Mouse (Mus musculus) forebrain, embryonic 16.5 days (tissue): Measurements from ENCODE around the gene Prickle4. TPM values are rescaled to one million over a fixed set of nuclear protein-coding genes. Genes with fewer than 3 reads are reported as not detected.
"Not testable (repeated sequence)": the region's sequence is repeated elsewhere in the genome, so short reads cannot be mapped to it uniquely, and the experiment has no call there.

ENCODE experiments used
- ATAC-seq: fragments of 200-750 bp; cut with Nextera tagmentation; 2 replicates; pipeline ENCODE4 v1.8.0; 2017; ENCODE audit warnings: mild to moderate bottlenecking, moderate library complexity
- H3K27ac ChIP-seq: fragments of 300-500 bp; sonication (generic); 2 replicates; pipeline ENCODE4 v1.5.1; 2014; ENCODE audit warnings: low read length, control low read depth
- H3K27me3 ChIP-seq: fragments of 300-500 bp; sonication (generic); replicated peaks from 2 replicates; pipeline ENCODE4 v1.6.1; 2014; ENCODE audit warnings: low read length; ENCODE audit not compliant: control insufficient read depth, insufficient read depth
- H3K36me3 ChIP-seq: fragments of 300-500 bp; sonication (generic); 2 replicates; pipeline ENCODE4 v1.6.1; 2014; ENCODE audit not compliant: control insufficient read depth, insufficient read depth
- H3K4me1 ChIP-seq: fragments of 300-500 bp; sonication (generic); replicated peaks from 2 replicates; pipeline ENCODE4 v1.6.1; 2014; ENCODE audit warnings: low read length; ENCODE audit not compliant: control insufficient read depth, insufficient read depth
- H3K4me2 ChIP-seq: fragments of 300-500 bp; sonication (generic); 2 replicates; pipeline ENCODE4 v1.6.1; 2014; ENCODE audit warnings: mild to moderate bottlenecking, low read length, control low read depth
- H3K4me3 ChIP-seq: fragments of 300-500 bp; sonication (generic); replicated peaks from 2 replicates; pipeline ENCODE4 v1.5.1; 2014; ENCODE audit warnings: mild to moderate bottlenecking, low read length, control low read depth
- H3K9ac ChIP-seq: fragments of 300-500 bp; sonication (generic); replicated peaks from 2 replicates; pipeline ENCODE4 v1.6.1; 2014; ENCODE audit warnings: low read depth, low read length, control low read depth
- H3K9me3 ChIP-seq: fragments of 300-500 bp; sonication (generic); 2 replicates; pipeline ENCODE4 v1.6.1; 2016; ENCODE audit warnings: low read length; ENCODE audit not compliant: control insufficient read depth
- WGBS: fragments of 180-500 bp; shearing (Covaris S2); extraction: QIAGEN DNeasy Blood & Tissue Kit; methylation state at CpG from one replicate; pipeline ENCODE4 v1.1.7; 2014; 5-methylcytosine and 5-hydroxymethylcytosine counted together
- polyA plus RNA-seq: library from polyadenylated mRNA; unstranded; fragments of >200 nt; fragmentation: Nextera tagmentation; extraction: Ambion mirVana; gene quantifications from 2 replicates; pipeline ENCODE4 v1.2.1, GENCODE M21; 2015

The Prickle4 gene
- polyA plus RNA-seq, 1 experiment from 2014 or later, result 0.54 TPM

- H3K9me3 ChIP-seq, result no peaks in the 10 kb centered on the region
- WGBS, result 90% methylated on average over 3 of the region's 3 CpGs
- H3K36me3 ChIP-seq, result no peaks in the 10 kb centered on the region
Measured at GRCm38 (mm10) chr17:47658741-47659243, 35.7 kb downstream of the Prickle4 start.

GRCm38 (mm10) chr17:47657901-47658300 lies 36.6 kb downstream of the Prickle4 start:
- WGBS, result 85% methylated on average over 4 of the region's 4 CpGs
- ATAC-seq, result no peak
- Histone ChIP-seq H3K27ac (no peak overlapping the region), H3K36me3 (no peaks in the 10 kb centered on the region), H3K9ac (no peak overlapping the region), H3K4me3 (no peak overlapping the region), H3K4me1 (no peaks in the 10 kb centered on the region), H3K27me3 (no peaks in the 10 kb centered on the region), H3K9me3 (no peaks in the 10 kb centered on the region), H3K4me2 (no peak overlapping the region)

More at GRCm38 (mm10) chr17:47658741-47659243, 35.7 kb downstream of the Prickle4 start:
- no peak overlapping the region for H3K4me3 ChIP-seq
- H3K9ac ChIP-seq, result no peak overlapping the region
- ATAC-seq, result no peak
- H3K4me1 ChIP-seq, result no peaks in the 10 kb centered on the region
- no peak overlapping the region for H3K27ac ChIP-seq
- H3K4me2 ChIP-seq, result no peak overlapping the region
- H3K27me3 ChIP-seq, result no peaks in the 10 kb centered on the region

GRCm38 (mm10) chr17:47655697-47656096 lies 38.8 kb downstream of the Prickle4 start:
- no peak for ATAC-seq
- H3K4me1 ChIP-seq, result no peaks in the 10 kb centered on the region
- no peaks in the 10 kb centered on the region for H3K9me3 ChIP-seq
- H3K4me2 ChIP-seq, result no peak overlapping the region
- no peaks in the 10 kb centered on the region for H3K36me3 ChIP-seq
- H3K4me3 ChIP-seq, result no peak overlapping the region
- H3K27me3 ChIP-seq, result no peaks in the 10 kb centered on the region
- 84% methylated on average over 5 of the region's 5 CpGs for WGBS
- H3K27ac ChIP-seq, result no peak overlapping the region
- no peak overlapping the region for H3K9ac ChIP-seq

- not testable (repeated sequence) for H3K4me3 ChIP-seq, ATAC-seq, H3K4me2 ChIP-seq, H3K4me1 ChIP-seq, H3K9ac ChIP-seq, H3K36me3 ChIP-seq, H3K9me3 ChIP-seq, H3K27ac ChIP-seq, H3K27me3 ChIP-seq
- WGBS, result 91% methylated on average over 8 of the region's 8 CpGs
Measured at GRCm38 (mm10) chr17:47654346-47654745, 40.2 kb downstream of the Prickle4 start.

GRCm38 (mm10) chr17:47651953-47652352 lies 42.6 kb downstream of the Prickle4 start:
- Histone ChIP-seq H3K9ac (no peak overlapping the region), H3K9me3 (no peaks in the 10 kb centered on the region), H3K4me3 (no peak overlapping the region), H3K4me1 (no peaks in the 10 kb centered on the region), H3K36me3 (peaks cover 6% of the 10 kb centered on the region), H3K27me3 (no peaks in the 10 kb centered on the region), H3K27ac (no peak overlapping the region), H3K4me2 (no peak overlapping the region)
- 79% methylated on average over 2 of the region's 2 CpGs for WGBS
- no peak for ATAC-seq

GRCm38 (mm10) chr17:47648966-47649365 lies 45.6 kb downstream of the Prickle4 start:
- Histone ChIP-seq H3K4me2 (no peak overlapping the region), H3K36me3 (peaks cover 6% of the 10 kb centered on the region), H3K9me3 (no peaks in the 10 kb centered on the region), H3K4me1 (no peaks in the 10 kb centered on the region), H3K27ac (no peak overlapping the region), H3K9ac (no peak overlapping the region), H3K27me3 (no peaks in the 10 kb centered on the region), H3K4me3 (no peak overlapping the region)
- no peak for ATAC-seq
- WGBS, result 21% methylated on average over 4 of the region's 4 CpGs

- no peak overlapping the region for H3K4me3 ChIP-seq
Measured at GRCm38 (mm10) chr17:47646683-47647082, 47.9 kb downstream of the Prickle4 start.

GRCm38 (mm10) chr17:47642992-47643391 lies 51.5 kb downstream of the Prickle4 start:
- no peak for ATAC-seq
- Histone ChIP-seq H3K4me2 (no peak overlapping the region), H3K36me3 (no peaks in the 10 kb centered on the region), H3K27ac (no peak overlapping the region), H3K27me3 (no peaks in the 10 kb centered on the region), H3K4me3 (no peak overlapping the region), H3K9me3 (no peaks in the 10 kb centered on the region), H3K4me1 (no peaks in the 10 kb centered on the region), H3K9ac (no peak overlapping the region)
- WGBS, result 94% methylated on average over 2 of the region's 2 CpGs

More at GRCm38 (mm10) chr17:47646683-47647082, 47.9 kb downstream of the Prickle4 start:
- Histone ChIP-seq H3K9ac (no peak overlapping the region), H3K4me2 (no peak overlapping the region), H3K4me1 (no peaks in the 10 kb centered on the region), H3K27me3 (no peaks in the 10 kb centered on the region), H3K27ac (no peak overlapping the region), H3K36me3 (peaks cover 6% of the 10 kb centered on the region), H3K9me3 (no peaks in the 10 kb centered on the region)
- no peak for ATAC-seq
- 71% methylated on average over 1 of the region's 1 CpGs for WGBS
